Mouse (Mus musculus): ENCODE results near the gene Gm20388. TPM values are rescaled to one million over a fixed set of nuclear protein-coding genes. Genes with fewer than 3 reads are reported as not detected.
A peak's percentile ranks its signal among the peaks of the same experiment; 100 is the strongest.

Gene Gm20388
- polyA plus RNA-seq, 1 experiment from 2014 or later: 1.4 TPM

DNA sequence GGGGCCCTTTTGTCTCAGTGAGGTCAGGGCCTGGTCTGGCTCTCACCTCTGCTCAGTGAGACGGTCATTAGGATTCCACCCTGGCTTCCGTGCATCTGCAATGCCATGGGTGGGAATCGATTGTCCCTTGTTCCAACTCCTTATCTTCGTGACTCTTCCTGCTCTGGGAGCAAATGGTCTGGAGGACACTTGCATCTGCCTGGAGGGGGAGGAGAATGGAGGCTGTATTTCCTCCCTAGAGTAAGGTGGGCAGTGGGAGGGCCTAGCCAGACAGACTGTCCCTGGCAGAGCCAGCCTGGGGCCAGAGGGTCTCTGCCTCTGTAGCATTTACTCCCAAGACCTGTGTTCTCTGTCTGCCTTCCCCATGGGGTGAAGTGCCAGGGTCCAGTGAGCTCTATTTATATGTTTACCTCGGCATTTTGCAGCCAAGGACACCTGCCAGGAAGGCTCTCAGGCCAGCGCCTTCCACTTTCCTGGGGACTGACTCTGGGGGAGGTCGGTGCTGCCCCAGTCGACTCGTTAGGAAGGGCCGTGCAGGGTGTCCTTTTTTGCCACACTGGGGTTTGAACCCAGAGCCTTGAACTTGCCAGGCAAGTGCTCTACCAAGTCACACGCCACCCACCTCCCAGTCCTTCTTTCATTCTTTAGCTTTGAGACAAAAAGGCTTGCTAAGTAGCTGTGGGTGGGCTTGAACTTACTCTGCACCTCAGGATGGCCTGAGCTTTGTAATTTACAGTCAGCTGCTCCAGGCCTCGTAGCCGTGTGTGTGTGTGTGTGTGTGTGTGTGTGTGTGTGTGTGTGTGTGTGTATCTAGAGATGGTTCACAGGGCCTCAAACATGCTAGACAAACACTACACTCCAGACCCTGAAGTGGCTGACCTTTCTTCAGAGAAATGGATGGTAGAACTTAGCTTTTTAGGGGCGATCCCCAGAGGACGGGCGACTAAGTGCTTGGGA is 583.1 kb downstream of the Gm20388 start:
- H3K4me1 ChIP-seq (ENCODE audit: control insufficient read depth, low read depth, low read length): peaks cover 90% of the 10 kb centered on the region
- H3K9ac ChIP-seq (ENCODE audit: low read depth, low read length): peak overlapping the region; percentile 33; the same call in 1 of the 2 replicates
- ATAC-seq (ENCODE audit: low read depth): no peak
- no peaks in the 10 kb centered on the region for H3K36me3 ChIP-seq (ENCODE audit: control insufficient read depth, insufficient read depth)
- no peaks in the 10 kb centered on the region for H3K9me3 ChIP-seq (replicated peaks; ENCODE audit: control insufficient read depth, low read length)
- peak overlapping the region; percentile 96; the same call in 1 of the 2 replicates for H3K4me2 ChIP-seq (ENCODE audit: low read depth, low read length)
- WGBS (ENCODE audit: insufficient replicate concordance): 58% methylated on average over 16 of the region's 16 CpGs
- no peaks in the 10 kb centered on the region for H3K27me3 ChIP-seq (ENCODE audit: control insufficient read depth, insufficient read depth, low read depth, low read length)
- H3K4me3 ChIP-seq (ENCODE audit: low read depth, low read length): no peak overlapping the region
- peak overlapping the region; percentile 77 for H3K27ac ChIP-seq (ENCODE audit: low read length)

- no peaks in the 10 kb centered on the region for H3K27me3 ChIP-seq (ENCODE audit: control insufficient read depth, insufficient read depth, low read depth, low read length)
- 56% methylated on average over 15 of the region's 15 CpGs for WGBS (ENCODE audit: insufficient replicate concordance)
- peak overlapping the region; percentile 77 for H3K27ac ChIP-seq (ENCODE audit: low read length)
- H3K4me1 ChIP-seq (ENCODE audit: control insufficient read depth, low read depth, low read length): peaks cover 98% of the 10 kb centered on the region
- H3K9me3 ChIP-seq (replicated peaks; ENCODE audit: control insufficient read depth, low read length): no peaks in the 10 kb centered on the region
- no peaks in the 10 kb centered on the region for H3K36me3 ChIP-seq (ENCODE audit: control insufficient read depth, insufficient read depth)
- no peak overlapping the region for H3K4me2 ChIP-seq (ENCODE audit: low read depth, low read length)
- H3K9ac ChIP-seq (ENCODE audit: low read depth, low read length): peak overlapping the region; percentile 21; the same call in 1 of the 2 replicates
- H3K4me3 ChIP-seq (ENCODE audit: low read depth, low read length): no peak overlapping the region
- peak; percentile 25 for ATAC-seq (ENCODE audit: low read depth)
These were observed 584.3 kb downstream of the Gm20388 start for GRCm38 (mm10) chr8:120494903-120495302.

GRCm38 (mm10) chr8:120495461-120495860 is 584.8 kb downstream of the Gm20388 start:
- no peak overlapping the region for H3K9ac ChIP-seq (ENCODE audit: low read depth, low read length)
- H3K4me3 ChIP-seq (ENCODE audit: low read depth, low read length): no peak overlapping the region
- no peak for ATAC-seq (ENCODE audit: low read depth)
- H3K4me1 ChIP-seq (ENCODE audit: control insufficient read depth, low read depth, low read length): peaks cover 98% of the 10 kb centered on the region
- no peaks in the 10 kb centered on the region for H3K36me3 ChIP-seq (ENCODE audit: control insufficient read depth, insufficient read depth)
- no peak overlapping the region for H3K4me2 ChIP-seq (ENCODE audit: low read depth, low read length)
- peak overlapping the region; percentile 77 for H3K27ac ChIP-seq (ENCODE audit: low read length)
- no peaks in the 10 kb centered on the region for H3K27me3 ChIP-seq (ENCODE audit: control insufficient read depth, insufficient read depth, low read depth, low read length)
- no peaks in the 10 kb centered on the region for H3K9me3 ChIP-seq (replicated peaks; ENCODE audit: control insufficient read depth, low read length)
- 50% methylated on average over 5 of the region's 5 CpGs for WGBS (ENCODE audit: insufficient replicate concordance)

DNA sequence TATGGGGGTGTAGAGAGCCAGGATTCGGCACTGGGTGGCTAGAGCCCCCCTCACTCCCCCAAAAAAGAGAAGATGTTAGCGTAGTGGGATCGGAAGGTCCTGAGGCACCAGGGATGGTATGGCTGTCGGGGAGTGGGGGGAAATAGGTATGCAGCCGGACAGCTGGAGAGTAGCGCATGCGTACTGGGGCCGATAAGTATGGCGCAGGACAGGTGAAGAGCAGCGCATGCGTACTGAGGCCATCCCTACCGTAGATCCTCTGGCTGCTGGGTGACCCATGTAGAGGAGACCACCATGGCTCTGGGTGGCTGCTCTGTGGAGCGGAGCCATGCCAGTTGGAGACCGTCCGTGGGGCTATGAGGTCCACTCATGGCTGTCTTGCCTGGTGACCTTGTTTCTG is 585.8 kb downstream of the Gm20388 start:
- H3K27ac ChIP-seq (ENCODE audit: low read length): no peak overlapping the region
- H3K36me3 ChIP-seq (ENCODE audit: control insufficient read depth, insufficient read depth): no peaks in the 10 kb centered on the region
- WGBS (ENCODE audit: insufficient replicate concordance): 92% methylated on average over 15 of the region's 15 CpGs
- H3K4me2 ChIP-seq (ENCODE audit: low read depth, low read length): no peak overlapping the region
- peaks cover 98% of the 10 kb centered on the region for H3K4me1 ChIP-seq (ENCODE audit: control insufficient read depth, low read depth, low read length)
- H3K27me3 ChIP-seq (ENCODE audit: control insufficient read depth, insufficient read depth, low read depth, low read length): no peaks in the 10 kb centered on the region
- H3K4me3 ChIP-seq (ENCODE audit: low read depth, low read length): no peak overlapping the region
- no peaks in the 10 kb centered on the region for H3K9me3 ChIP-seq (replicated peaks; ENCODE audit: control insufficient read depth, low read length)
- no peak overlapping the region for H3K9ac ChIP-seq (ENCODE audit: low read depth, low read length)
- ATAC-seq (ENCODE audit: low read depth): no peak

DNA sequence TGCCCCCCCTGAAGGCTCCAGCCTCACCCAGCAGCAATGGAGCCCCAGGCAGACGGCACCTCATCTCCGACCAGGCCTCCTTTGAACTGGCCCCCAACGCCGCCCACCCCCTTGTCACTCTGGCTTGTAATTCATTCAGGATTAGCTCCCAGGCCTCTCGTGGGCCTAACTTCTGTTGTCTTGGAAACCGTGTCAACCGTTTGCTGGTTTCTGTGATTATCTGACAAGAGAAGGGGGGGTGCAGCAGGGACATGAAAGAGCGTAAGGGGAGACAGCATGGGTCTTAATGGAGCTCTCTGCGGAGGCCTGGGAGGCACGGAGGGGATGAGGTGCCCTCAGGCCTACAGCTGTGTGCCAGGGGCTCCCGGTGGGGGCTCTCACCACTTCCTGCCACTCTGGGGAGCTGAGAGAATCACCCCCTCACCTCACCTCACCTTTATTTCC is 586.9 kb downstream of the Gm20388 start:
- Histone ChIP-seq H3K9ac (ENCODE audit: low read depth, low read length) (peak overlapping the region; percentile 46), H3K27ac (ENCODE audit: low read length) (peak overlapping the region; percentile 86), H3K27me3 (ENCODE audit: control insufficient read depth, insufficient read depth, low read depth, low read length) (no peaks in the 10 kb centered on the region), H3K4me2 (ENCODE audit: low read depth, low read length) (peak overlapping the region; percentile 70), H3K4me3 (ENCODE audit: low read depth, low read length) (peak overlapping the region; percentile 56; the same call in 1 of the 2 replicates), H3K9me3 (replicated peaks; ENCODE audit: control insufficient read depth, low read length) (no peaks in the 10 kb centered on the region), H3K36me3 (ENCODE audit: control insufficient read depth, insufficient read depth) (no peaks in the 10 kb centered on the region), H3K4me1 (ENCODE audit: control insufficient read depth, low read depth, low read length) (peaks cover 96% of the 10 kb centered on the region)
- ATAC-seq (ENCODE audit: low read depth): no peak
- 17% methylated on average over 11 of the region's 11 CpGs for WGBS (ENCODE audit: insufficient replicate concordance)

GRCm38 (mm10) chr8:120498349-120498831 is 587.7 kb downstream of the Gm20388 start:
- Histone ChIP-seq H3K4me1 (ENCODE audit: control insufficient read depth, low read depth, low read length) (peaks cover 96% of the 10 kb centered on the region), H3K27me3 (ENCODE audit: control insufficient read depth, insufficient read depth, low read depth, low read length) (no peaks in the 10 kb centered on the region), H3K4me2 (ENCODE audit: low read depth, low read length) (peak overlapping the region; percentile 70), H3K9ac (ENCODE audit: low read depth, low read length) (peak overlapping the region; percentile 46), H3K9me3 (replicated peaks; ENCODE audit: control insufficient read depth, low read length) (no peaks in the 10 kb centered on the region), H3K36me3 (ENCODE audit: control insufficient read depth, insufficient read depth) (no peaks in the 10 kb centered on the region), H3K27ac (ENCODE audit: low read length) (peak overlapping the region; percentile 86), H3K4me3 (ENCODE audit: low read depth, low read length) (peak overlapping the region; percentile 56)
- ATAC-seq (ENCODE audit: low read depth): peak; percentile 75
- WGBS (ENCODE audit: insufficient replicate concordance): 6% methylated on average over 4 of the region's 4 CpGs

DNA sequence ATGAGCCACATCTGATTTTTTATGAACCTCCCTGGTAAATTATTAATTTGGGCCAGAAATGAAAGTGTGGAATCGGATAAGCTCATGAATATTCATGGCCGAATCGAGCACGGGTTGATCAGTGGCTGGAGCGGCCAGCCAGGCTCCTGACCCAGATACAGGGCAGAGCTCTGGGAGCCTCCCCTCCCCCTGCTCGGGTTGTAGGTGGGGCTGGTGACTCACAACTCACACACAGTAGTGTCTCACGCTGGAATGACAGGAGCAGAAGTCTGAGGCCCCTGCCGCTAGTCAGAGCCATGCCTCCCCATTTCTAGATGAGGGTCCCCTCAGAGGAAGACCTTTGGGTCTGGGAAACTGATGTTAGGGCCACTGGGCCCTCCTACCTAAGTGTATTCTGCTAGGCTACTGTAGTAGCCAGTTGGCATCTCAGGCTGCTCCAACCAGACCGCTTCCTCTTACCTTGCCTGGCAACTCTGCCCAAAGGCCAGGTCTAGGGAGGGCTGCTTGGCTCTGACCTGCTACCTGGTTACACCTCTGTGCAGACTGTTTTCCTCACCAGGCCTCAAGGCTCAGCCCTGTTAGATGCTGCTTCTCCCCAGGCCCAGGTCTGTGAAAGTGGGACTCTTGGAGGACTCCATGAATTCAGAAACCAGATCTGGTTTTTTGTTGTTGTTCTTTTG is 588.4 kb downstream of the Gm20388 start:
- peak overlapping the region; percentile 70 for H3K4me2 ChIP-seq (ENCODE audit: low read depth, low read length)
- H3K9me3 ChIP-seq (replicated peaks; ENCODE audit: control insufficient read depth, low read length): no peaks in the 10 kb centered on the region
- H3K9ac ChIP-seq (ENCODE audit: low read depth, low read length): peak overlapping the region; percentile 46
- H3K4me3 ChIP-seq (ENCODE audit: low read depth, low read length): peak overlapping the region; percentile 56
- peak overlapping the region; percentile 86 for H3K27ac ChIP-seq (ENCODE audit: low read length)
- no peaks in the 10 kb centered on the region for H3K36me3 ChIP-seq (ENCODE audit: control insufficient read depth, insufficient read depth)
- peaks cover 95% of the 10 kb centered on the region for H3K4me1 ChIP-seq (ENCODE audit: control insufficient read depth, low read depth, low read length)
- no peaks in the 10 kb centered on the region for H3K27me3 ChIP-seq (ENCODE audit: control insufficient read depth, insufficient read depth, low read depth, low read length)
- 16% methylated on average over 9 of the region's 9 CpGs for whole genome bisulfite sequencing (ENCODE audit: insufficient replicate concordance)
- ATAC-seq (ENCODE audit: low read depth): peak; percentile 82

- no peaks in the 10 kb centered on the region for H3K9me3 ChIP-seq (replicated peaks; ENCODE audit: control insufficient read depth, low read length)
- H3K4me3 ChIP-seq (ENCODE audit: low read depth, low read length): no peak overlapping the region
- ATAC-seq (ENCODE audit: low read depth): no peak
- peak overlapping the region; percentile 70 for H3K27ac ChIP-seq (ENCODE audit: low read length)
- H3K4me1 ChIP-seq (ENCODE audit: control insufficient read depth, low read depth, low read length): peaks cover 94% of the 10 kb centered on the region
- H3K27me3 ChIP-seq (ENCODE audit: control insufficient read depth, insufficient read depth, low read depth, low read length): no peaks in the 10 kb centered on the region
- WGBS (ENCODE audit: insufficient replicate concordance): 59% methylated on average over 8 of the region's 8 CpGs
- no peaks in the 10 kb centered on the region for H3K36me3 ChIP-seq (ENCODE audit: control insufficient read depth, insufficient read depth)
- no peak overlapping the region; the same call in 1 of the 2 replicates for H3K4me2 ChIP-seq (ENCODE audit: low read depth, low read length)
- peak overlapping the region; percentile 19; the same call in 1 of the 2 replicates for H3K9ac ChIP-seq (ENCODE audit: low read depth, low read length)
These were observed 590.1 kb downstream of the Gm20388 start for GRCm38 (mm10) chr8:120500701-120501261.

Data from liver, embryonic 16.5 days (tissue).